Mouse (Mus musculus): ENCODE results near the gene Vsig2. TPM values are rescaled to one million over a fixed set of nuclear protein-coding genes. Genes with fewer than 3 reads are reported as not detected.

Vsig2 gene
- polyA plus RNA-seq, 1 experiment from 2014 or later, result not detected

DNA sequence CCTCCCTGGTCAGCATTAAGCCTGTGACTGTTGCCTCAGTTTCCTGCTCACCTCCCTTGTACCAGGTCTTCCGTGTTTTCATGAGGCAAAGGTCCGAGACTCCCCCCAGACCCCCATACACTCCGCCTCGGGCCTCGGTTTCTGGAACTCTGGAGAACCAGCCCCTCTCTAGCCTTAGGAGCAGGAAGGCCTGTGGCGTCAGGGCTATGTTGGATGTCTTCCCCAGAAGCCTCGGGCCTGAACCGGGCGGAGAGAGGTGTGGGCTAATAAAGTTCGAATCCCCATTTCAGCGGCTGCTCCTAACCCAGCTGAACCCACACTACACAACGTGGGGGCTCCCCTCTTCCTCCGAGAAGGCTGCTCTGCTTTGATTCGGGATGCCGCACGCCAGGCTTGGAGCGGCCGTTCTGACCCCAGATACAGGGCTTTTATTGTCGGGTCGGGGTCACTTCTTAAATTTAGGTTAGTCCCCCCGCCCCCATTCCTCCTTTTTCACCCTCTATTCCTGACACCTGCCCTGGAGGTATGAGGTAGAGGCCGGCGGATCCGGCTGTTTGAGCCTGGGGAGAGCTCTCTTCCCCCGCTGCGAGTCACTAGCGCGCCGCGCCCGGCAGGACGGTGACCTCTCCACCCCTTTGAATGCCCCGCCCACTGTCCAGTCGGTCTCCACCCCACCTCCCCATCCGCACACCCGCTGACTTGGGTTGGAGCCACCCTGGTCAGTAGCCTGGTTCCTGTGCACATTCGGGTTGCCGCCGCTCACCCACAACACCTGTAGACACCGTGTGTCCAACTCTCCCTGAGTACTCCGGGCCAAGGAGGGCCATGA lies 11.4 kb upstream of the Vsig2 start, which contains the start of gene Esam:
TSS of gene Esam (plus strand) at position 683 of the 829 bp plus-strand sequence.
- DNase-seq (ENCODE audit: low spot score) (peak; percentile 3), ATAC-seq (replicated peaks; ENCODE audit: insufficient number of reproducible peaks, low FRiP score, low TSS enrichment, low read depth) (no peak)
- Histone ChIP-seq H3K36me3 (replicated peaks; ENCODE audit: control insufficient read depth, insufficient read depth, low read depth, low read length) (no peaks in the 10 kb centered on the region), H3K4me2 (ENCODE audit: low read depth, low read length) (no peak within 1 kb of the TSS), H3K27me3 (ENCODE audit: control insufficient read depth, insufficient read depth, low read length) (peaks cover 46% of the 10 kb centered on the region), H3K4me3 (ENCODE audit: low read depth, low read length) (no peak within 1 kb of the TSS), H3K9me3 (replicated peaks; ENCODE audit: control insufficient read depth, low read length) (no peaks in the 10 kb centered on the region), H3K27ac (replicated peaks; ENCODE audit: low read depth, low read length) (no peak within 1 kb of the TSS), H3K4me1 (ENCODE audit: control insufficient read depth, insufficient read depth, low read length) (no peaks in the 10 kb centered on the region; the same call in 1 of the 2 replicates), H3K9ac (replicated peaks; ENCODE audit: low read length) (no peak within 1 kb of the TSS)
- 3% methylated on average over 41 of the region's 41 CpGs for WGBS

- peaks cover 46% of the 10 kb centered on the region for H3K27me3 ChIP-seq (ENCODE audit: control insufficient read depth, insufficient read depth, low read length)
- ATAC-seq (replicated peaks; ENCODE audit: insufficient number of reproducible peaks, low FRiP score, low TSS enrichment, low read depth), result no peak
- no peak overlapping the region for H3K4me2 ChIP-seq (ENCODE audit: low read depth, low read length)
- WGBS, result 12% methylated on average over 9 of the region's 9 CpGs
- no peaks in the 10 kb centered on the region for H3K9me3 ChIP-seq (replicated peaks; ENCODE audit: control insufficient read depth, low read length)
- no peak overlapping the region for H3K4me3 ChIP-seq (ENCODE audit: low read depth, low read length)
- DNase-seq (ENCODE audit: low spot score), result peak; percentile 43
- no peaks in the 10 kb centered on the region for H3K36me3 ChIP-seq (replicated peaks; ENCODE audit: control insufficient read depth, insufficient read depth, low read depth, low read length)
- no peak overlapping the region for H3K27ac ChIP-seq (replicated peaks; ENCODE audit: low read depth, low read length)
- H3K9ac ChIP-seq (replicated peaks; ENCODE audit: low read length), result no peak overlapping the region
- no peaks in the 10 kb centered on the region; the same call in 1 of the 2 replicates for H3K4me1 ChIP-seq (ENCODE audit: control insufficient read depth, insufficient read depth, low read length)
These were observed 10.7 kb upstream of the Vsig2 start for GRCm38 (mm10) chr9:37528225-37528970.

GRCm38 (mm10) chr9:37530031-37530887 lies 8.8 kb upstream of the Vsig2 start:
- DNase-seq (ENCODE audit: low spot score) (peak; percentile 54), ATAC-seq (replicated peaks; ENCODE audit: insufficient number of reproducible peaks, low FRiP score, low TSS enrichment, low read depth) (no peak; the same call in 1 of the 2 replicates)
- H3K9ac ChIP-seq (replicated peaks; ENCODE audit: low read length), result 0 out of 2 replicates have a peak overlapping the region, but pooled peaks have one; percentile 25
- no peaks in the 10 kb centered on the region; the same call in 1 of the 2 replicates for H3K4me1 ChIP-seq (ENCODE audit: control insufficient read depth, insufficient read depth, low read length)
- H3K4me3 ChIP-seq (ENCODE audit: low read depth, low read length), result peak overlapping the region; percentile 25; the same call in 1 of the 2 replicates
- WGBS, result 1% methylated on average over 32 of the region's 32 CpGs
- no peak overlapping the region for H3K27ac ChIP-seq (replicated peaks; ENCODE audit: low read depth, low read length)
- H3K27me3 ChIP-seq (ENCODE audit: control insufficient read depth, insufficient read depth, low read length), result peaks cover 46% of the 10 kb centered on the region
- H3K4me2 ChIP-seq (ENCODE audit: low read depth, low read length), result peak overlapping the region; percentile 37
- H3K36me3 ChIP-seq (replicated peaks; ENCODE audit: control insufficient read depth, insufficient read depth, low read depth, low read length), result no peaks in the 10 kb centered on the region
- no peaks in the 10 kb centered on the region for H3K9me3 ChIP-seq (replicated peaks; ENCODE audit: control insufficient read depth, low read length)

DNA sequence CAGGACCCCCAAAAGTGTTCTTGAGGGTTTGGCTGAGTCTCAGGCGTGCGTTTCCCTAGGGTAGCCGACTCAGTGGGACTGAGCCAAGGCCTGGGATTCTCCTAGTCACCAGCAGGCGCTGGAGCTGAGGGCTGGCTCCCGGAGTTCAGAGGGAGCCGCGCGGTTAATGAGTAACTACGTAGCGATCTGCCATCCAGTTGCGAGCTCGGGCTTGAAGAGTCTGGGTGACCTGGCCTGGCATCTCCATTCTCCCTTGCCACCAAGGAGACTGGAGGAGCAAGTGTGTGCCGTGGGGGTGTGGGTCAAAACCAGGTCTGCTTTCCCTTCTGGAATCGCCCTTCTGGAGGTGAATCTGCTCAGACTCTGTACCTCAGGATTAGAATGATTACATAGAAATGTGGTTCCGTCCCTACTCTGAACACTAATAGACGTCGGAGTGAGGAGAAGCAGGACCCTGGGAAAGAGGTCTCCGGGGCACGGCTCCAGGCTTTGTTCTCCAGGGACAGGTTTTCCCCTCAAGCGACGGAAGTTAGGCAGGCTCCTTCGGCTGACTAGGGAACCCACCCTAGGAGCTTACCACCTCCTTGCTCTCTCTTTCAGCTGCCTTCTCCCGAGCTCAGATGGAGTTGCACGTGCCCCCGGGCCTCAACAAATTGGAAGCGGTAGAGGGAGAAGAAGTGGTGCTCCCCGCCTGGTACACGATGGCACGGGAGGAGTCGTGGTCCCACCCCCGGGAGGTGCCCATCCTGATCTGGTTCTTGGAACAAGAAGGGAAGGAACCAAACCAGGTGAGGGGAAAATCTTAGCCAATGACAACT lies 8.0 kb upstream of the Vsig2 start:
- Histone ChIP-seq H3K36me3 (replicated peaks; ENCODE audit: control insufficient read depth, insufficient read depth, low read depth, low read length) (no peaks in the 10 kb centered on the region), H3K9ac (replicated peaks; ENCODE audit: low read length) (peak overlapping the region; percentile 30; the same call in 1 of the 2 replicates), H3K4me1 (ENCODE audit: control insufficient read depth, insufficient read depth, low read length) (no peaks in the 10 kb centered on the region; the same call in 1 of the 2 replicates), H3K4me2 (ENCODE audit: low read depth, low read length) (peak overlapping the region; percentile 32), H3K27me3 (ENCODE audit: control insufficient read depth, insufficient read depth, low read length) (peaks cover 46% of the 10 kb centered on the region), H3K9me3 (replicated peaks; ENCODE audit: control insufficient read depth, low read length) (no peaks in the 10 kb centered on the region), H3K27ac (replicated peaks; ENCODE audit: low read depth, low read length) (no peak overlapping the region), H3K4me3 (ENCODE audit: low read depth, low read length) (peak overlapping the region; percentile 21)
- ATAC-seq (replicated peaks; ENCODE audit: insufficient number of reproducible peaks, low FRiP score, low TSS enrichment, low read depth) (peak; percentile 57; the same call in 1 of the 2 replicates), DNase-seq (ENCODE audit: low spot score) (peak; percentile 71)
- WGBS, result 1% methylated on average over 31 of the region's 31 CpGs

GRCm38 (mm10) chr9:37536851-37537250 lies 2.2 kb upstream of the Vsig2 start:
- 85% methylated on average over 4 of the region's 4 CpGs for WGBS
- ATAC-seq (replicated peaks; ENCODE audit: insufficient number of reproducible peaks, low FRiP score, low TSS enrichment, low read depth), result no peak
- no peak overlapping the region for H3K4me2 ChIP-seq (ENCODE audit: low read depth, low read length)
- H3K27me3 ChIP-seq (ENCODE audit: control insufficient read depth, insufficient read depth, low read length), result no peaks in the 10 kb centered on the region; the same call in 1 of the 2 replicates
- no peaks in the 10 kb centered on the region for H3K4me1 ChIP-seq (ENCODE audit: control insufficient read depth, insufficient read depth, low read length)
- no peak overlapping the region for H3K27ac ChIP-seq (replicated peaks; ENCODE audit: low read depth, low read length)
- DNase-seq (ENCODE audit: low spot score), result no peak
- H3K36me3 ChIP-seq (replicated peaks; ENCODE audit: control insufficient read depth, insufficient read depth, low read depth, low read length), result no peaks in the 10 kb centered on the region
- no peak overlapping the region for H3K9ac ChIP-seq (replicated peaks; ENCODE audit: low read length)
- H3K9me3 ChIP-seq (replicated peaks; ENCODE audit: control insufficient read depth, low read length), result no peaks in the 10 kb centered on the region
- no peak overlapping the region for H3K4me3 ChIP-seq (ENCODE audit: low read depth, low read length)

DNA sequence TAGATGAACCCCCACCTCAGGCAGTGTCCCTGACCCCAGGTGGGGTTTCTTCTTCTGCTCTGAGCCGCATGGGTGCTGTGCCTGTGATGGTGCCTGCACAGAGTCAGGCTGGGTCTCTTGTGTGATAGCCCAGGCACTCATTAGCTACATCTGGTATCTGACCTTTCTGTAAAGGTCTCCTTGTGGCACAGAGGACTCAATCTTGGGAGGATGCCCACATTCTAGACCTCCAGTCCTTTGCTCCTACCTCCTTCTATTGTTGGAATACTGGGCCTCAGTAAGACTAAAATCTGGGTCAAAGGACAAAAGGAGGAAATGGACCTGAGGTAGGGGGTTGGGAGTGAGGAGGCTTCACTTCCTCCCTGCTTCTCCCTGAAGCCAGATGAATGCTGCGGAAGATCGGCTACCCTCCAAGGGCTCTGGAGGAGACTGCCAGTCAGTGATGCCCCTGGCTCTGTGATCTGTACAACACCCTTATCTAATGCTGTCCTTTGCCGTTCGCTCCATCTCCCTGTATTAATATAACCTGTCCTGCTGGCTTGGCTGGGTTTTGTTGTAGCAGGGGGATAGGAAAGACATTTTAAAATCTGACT lies 1.3 kb upstream of the Vsig2 start:
- no peaks in the 10 kb centered on the region for H3K4me1 ChIP-seq (ENCODE audit: control insufficient read depth, insufficient read depth, low read length)
- WGBS, result 59% methylated on average over 5 of the region's 5 CpGs

DNA sequence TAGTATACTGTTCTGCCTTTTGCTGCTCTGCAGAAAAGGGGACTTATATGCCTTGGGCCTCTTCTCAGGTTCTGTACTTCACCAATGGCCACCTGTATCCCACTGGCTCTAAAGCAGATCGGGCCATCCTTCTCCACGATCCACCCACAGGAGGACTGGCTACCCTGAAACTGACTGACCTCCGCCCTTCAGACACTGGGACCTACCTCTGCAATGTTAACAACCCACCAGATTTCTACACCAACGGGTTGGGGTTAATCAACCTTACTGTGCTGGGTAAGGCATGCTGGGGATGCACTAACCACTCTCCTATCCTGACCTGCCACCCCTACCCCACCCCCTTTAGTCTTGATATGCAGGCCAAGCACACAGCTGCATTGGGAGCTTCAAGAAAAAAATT lies 1.2 kb downstream of the Vsig2 start:
- DNase-seq (ENCODE audit: low spot score), result no peak
- WGBS, result 88% methylated on average over 4 of the region's 4 CpGs
- no peak overlapping the region for H3K9ac ChIP-seq (replicated peaks; ENCODE audit: low read length)
- no peak for ATAC-seq (replicated peaks; ENCODE audit: insufficient number of reproducible peaks, low FRiP score, low TSS enrichment, low read depth)
- H3K36me3 ChIP-seq (replicated peaks; ENCODE audit: control insufficient read depth, insufficient read depth, low read depth, low read length), result no peaks in the 10 kb centered on the region
- H3K9me3 ChIP-seq (replicated peaks; ENCODE audit: control insufficient read depth, low read length), result no peaks in the 10 kb centered on the region
- no peak overlapping the region for H3K4me2 ChIP-seq (ENCODE audit: low read depth, low read length)
- no peaks in the 10 kb centered on the region for H3K4me1 ChIP-seq (ENCODE audit: control insufficient read depth, insufficient read depth, low read length)
- H3K4me3 ChIP-seq (ENCODE audit: low read depth, low read length), result no peak overlapping the region
- H3K27ac ChIP-seq (replicated peaks; ENCODE audit: low read depth, low read length), result no peak overlapping the region
- H3K27me3 ChIP-seq (ENCODE audit: control insufficient read depth, insufficient read depth, low read length), result peaks cover under 1% of the 10 kb centered on the region; the same call in 1 of the 2 replicates

More for the DNA sequence above, 1.3 kb upstream of the Vsig2 start:
- H3K27me3 ChIP-seq (ENCODE audit: control insufficient read depth, insufficient read depth, low read length), result no peaks in the 10 kb centered on the region
- no peak overlapping the region for H3K27ac ChIP-seq (replicated peaks; ENCODE audit: low read depth, low read length)
- no peaks in the 10 kb centered on the region for H3K36me3 ChIP-seq (replicated peaks; ENCODE audit: control insufficient read depth, insufficient read depth, low read depth, low read length)
- H3K9me3 ChIP-seq (replicated peaks; ENCODE audit: control insufficient read depth, low read length), result no peaks in the 10 kb centered on the region
- DNase-seq (ENCODE audit: low spot score) (no peak), ATAC-seq (replicated peaks; ENCODE audit: insufficient number of reproducible peaks, low FRiP score, low TSS enrichment, low read depth) (no peak)
- H3K9ac ChIP-seq (replicated peaks; ENCODE audit: low read length), result no peak overlapping the region
- no peak overlapping the region for H3K4me2 ChIP-seq (ENCODE audit: low read depth, low read length)
- H3K4me3 ChIP-seq (ENCODE audit: low read depth, low read length), result no peak overlapping the region
